Mouse (Mus musculus): ENCODE data around the gene Olfr911-ps1.

Olfr911-ps1 gene

GRCm38 (mm10) chr9:38521280-38521679 is at the start of gene Olfr911-ps1:
TSS of gene Olfr911-ps1 (plus strand) at chr9:38521580.
- DNase-seq (ENCODE audit: low spot score) = no peak

DNA sequence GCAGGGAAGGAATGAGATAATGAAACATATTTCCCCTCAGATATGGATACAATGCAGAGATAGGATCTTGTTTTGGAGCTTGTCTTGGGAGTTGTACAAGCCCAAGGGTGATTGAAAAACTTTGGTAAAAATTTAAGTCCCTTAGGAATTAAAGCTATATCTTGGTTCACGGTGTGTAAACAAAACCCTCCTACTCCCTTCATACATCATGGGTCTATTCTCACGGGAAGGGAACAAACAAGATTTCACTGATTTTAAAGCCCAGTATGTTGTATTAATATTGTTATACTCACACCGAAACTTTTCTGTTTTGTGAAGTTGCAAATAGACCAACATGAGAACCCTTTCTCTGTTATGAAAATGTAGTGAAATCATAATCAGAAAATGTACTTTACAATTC is 34.6 kb upstream of the Olfr911-ps1 start, which contains the start of gene Olfr906:
TSS of gene Olfr906 (plus strand) at position 301 of the 400 bp plus-strand sequence.
- DNase-seq (ENCODE audit: low spot score) = no peak

DNA sequence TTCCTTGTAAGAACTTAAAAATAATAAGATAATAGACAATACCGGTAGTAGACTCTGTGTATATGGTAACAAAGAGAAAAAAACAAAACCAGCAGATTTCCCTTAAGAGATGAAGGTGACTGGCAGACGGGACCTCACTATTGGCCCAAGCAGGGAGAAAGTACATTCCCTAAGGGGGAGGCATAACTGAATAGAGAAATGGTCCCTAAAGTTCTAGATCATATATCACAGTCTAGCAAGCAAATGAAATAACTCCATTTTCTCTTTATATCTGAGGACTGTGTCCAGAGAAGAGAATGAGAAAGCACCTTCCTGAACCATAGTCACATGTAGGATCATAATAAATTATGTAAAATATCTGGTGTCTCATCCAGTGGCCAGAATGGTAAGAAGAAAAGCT is 25.9 kb upstream of the Olfr911-ps1 start, which contains the start of gene Olfr907:
TSS of gene Olfr907 (plus strand) at position 301 of the 400 bp plus-strand sequence.
- no peak for DNase-seq (ENCODE audit: low spot score)

- DNase-seq (ENCODE audit: low spot score) = no peak
Measured at GRCm38 (mm10) chr9:38512353-38512752, 9.0 kb upstream of the Olfr911-ps1 start.

- DNase-seq (ENCODE audit: low spot score) = no peak
Measured at GRCm38 (mm10) chr9:38537549-38537948, 16.2 kb downstream of the Olfr911-ps1 start, which contains the start of gene Olfr910. TSS of gene Olfr910 (plus strand) at chr9:38537849.

Data from ovary, postnatal 36 days (tissue).